Mouse (Mus musculus) MEL (cell line): Measurements from ENCODE around the gene Fxr2. TPM values are rescaled to one million over a fixed set of nuclear protein-coding genes. Genes with fewer than 3 reads are reported as not detected.
A peak's percentile ranks its signal among the peaks of the same experiment; 100 is the strongest.

Source experiments
- DNase-seq: peaks from one replicate; pipeline ENCODE4 v3.0.0; 2011; ENCODE audit warnings: low read depth, low spot score
- H3K27ac ChIP-seq: 2 replicates; pipeline ENCODE4 v1.5.1; 2012; ENCODE audit warnings: low read depth, mild to moderate bottlenecking, control low read depth, low read length, moderate library complexity; ENCODE audit not compliant: control insufficient read depth
- H3K27me3 ChIP-seq, 2 experiments: fragments of 150-350 bp in 1 of 2; sonication (generic) in 1 of 2; 2 replicates each; pipeline ENCODE4 v1.6.1; 2012; ENCODE audit warnings: low read length in 2 of 2, mild to moderate bottlenecking in 2 of 2, improper control_type of control experiment in 1 of 2, moderate library complexity in 1 of 2; ENCODE audit not compliant: insufficient read depth in 2 of 2, control insufficient read depth in 1 of 2
- H3K36me3 ChIP-seq, 2 experiments: 2 replicates each; pipeline ENCODE4 v1.6.1; 2012 to 2014; ENCODE audit warnings: low read length in 2 of 2, improper control_type of control experiment in 1 of 2, inconsistent platforms in 1 of 2, mild to moderate bottlenecking in 1 of 2; ENCODE audit not compliant: insufficient read depth in 2 of 2, control insufficient read depth in 1 of 2
- H3K4me1 ChIP-seq, 2 experiments: fragments of 150-350 bp in 1 of 2; sonication (generic) in 1 of 2; 2 replicates each; pipeline ENCODE4 v1.6.1; 2012; ENCODE audit warnings: low read length in 2 of 2, improper control_type of control experiment in 1 of 2, mild to moderate bottlenecking in 1 of 2; ENCODE audit not compliant: insufficient read depth in 2 of 2, control insufficient read depth in 1 of 2
- H3K4me3 ChIP-seq, 2 experiments: fragments of 150-350 bp in 1 of 2; sonication (generic) in 1 of 2; 2 replicates each; pipeline ENCODE4 v1.5.1; 2012; ENCODE audit warnings: low read depth in 2 of 2, low read length in 2 of 2, mild to moderate bottlenecking in 2 of 2, moderate library complexity in 2 of 2, control low read depth in 1 of 2, improper control_type of control experiment in 1 of 2; ENCODE audit not compliant: control insufficient read depth in 1 of 2, insufficient read depth in 1 of 2
- H3K79me2 ChIP-seq: 2 replicates; pipeline ENCODE4 v1.6.1; 2012; ENCODE audit warnings: mild to moderate bottlenecking, low read length, moderate library complexity; ENCODE audit not compliant: control insufficient read depth, poor library complexity, insufficient read depth
- H3K9ac ChIP-seq: 2 replicates; pipeline ENCODE4 v1.6.1; 2012; ENCODE audit warnings: low read depth, mild to moderate bottlenecking, control low read depth, low read length, moderate library complexity; ENCODE audit not compliant: control insufficient read depth, poor library complexity, severe bottlenecking
- H3K9me3 ChIP-seq: fragments of 150-350 bp; sonication (generic); replicated peaks from 2 replicates; pipeline ENCODE4 v1.6.1; 2012; ENCODE audit warnings: mild to moderate bottlenecking, low read length, improper control_type of control experiment, moderate library complexity; ENCODE audit not compliant: insufficient read depth
- BHLHE40 ChIP-seq: IDR thresholded peaks from 2 replicates; pipeline ENCODE4 v1.6.1; 2012; ENCODE audit warnings: low read depth, mild to moderate bottlenecking, inconsistent platforms, low read length, improper control_type of control experiment, borderline replicate concordance
- CHD1 ChIP-seq: IDR thresholded peaks from 2 replicates; pipeline ENCODE4 v1.6.1; 2012; ENCODE audit warnings: low read depth, mild to moderate bottlenecking, inconsistent platforms, low read length, improper control_type of control experiment
- CHD2 ChIP-seq: IDR thresholded peaks from 2 replicates; pipeline ENCODE4 v1.6.1; 2011; ENCODE audit warnings: low read length, improper control_type of control experiment
- CTCF ChIP-seq, 3 experiments: IDR thresholded peaks in 2 of 3; conservative IDR thresholded peaks in 1 of 3; 2 replicates each; pipeline ENCODE4 v1.5.1; 2011 to 2012; ENCODE audit warnings: low read length in 3 of 3, low read depth in 2 of 3, mild to moderate bottlenecking in 2 of 3, improper control_type of control experiment in 1 of 3, inconsistent platforms in 1 of 3, mixed read lengths in 1 of 3, moderate library complexity in 1 of 3; ENCODE audit not compliant: control insufficient read depth in 1 of 3, insufficient read depth in 1 of 3, poor library complexity in 1 of 3, severe bottlenecking in 1 of 3
- E2F4 ChIP-seq: IDR thresholded peaks from 2 replicates; pipeline ENCODE4 v1.6.1; 2011; ENCODE audit warnings: low read depth, low read length, improper control_type of control experiment, borderline replicate concordance
- ELF1 ChIP-seq: IDR thresholded peaks from 2 replicates; pipeline ENCODE4 v1.6.1; 2014; ENCODE audit warnings: low read depth, mild to moderate bottlenecking, inconsistent platforms, low read length, improper control_type of control experiment, moderate library complexity
- ETS1 ChIP-seq: IDR thresholded peaks from 2 replicates; pipeline ENCODE4 v1.6.1; 2012; ENCODE audit warnings: low read depth, mild to moderate bottlenecking, inconsistent platforms, low read length, improper control_type of control experiment, moderate library complexity
- GABPA ChIP-seq: IDR thresholded peaks from 2 replicates; pipeline ENCODE4 v1.6.1; 2012; ENCODE audit warnings: low read depth, mild to moderate bottlenecking, inconsistent platforms, low read length, improper control_type of control experiment, moderate library complexity
- GATA1 ChIP-seq: IDR thresholded peaks from 2 replicates; pipeline ENCODE4 v1.6.1; 2011; ENCODE audit warnings: low read depth, low read length, improper control_type of control experiment
- HCFC1 ChIP-seq: IDR thresholded peaks from 2 replicates; pipeline ENCODE4 v1.6.1; 2012; ENCODE audit warnings: low read depth, mild to moderate bottlenecking, inconsistent platforms, low read length, improper control_type of control experiment, moderate library complexity
- JUND ChIP-seq: IDR thresholded peaks from 2 replicates; pipeline ENCODE4 v1.6.1; 2011; ENCODE audit warnings: low read depth, mild to moderate bottlenecking, improper control_type of control experiment, low read length
- KAT2A ChIP-seq: conservative IDR thresholded peaks from 2 replicates; pipeline ENCODE4 v1.6.1; 2012; ENCODE audit warnings: low read depth, low read length, improper control_type of control experiment, inconsistent platforms
- MAFK ChIP-seq: IDR thresholded peaks from 2 replicates; pipeline ENCODE4 v1.6.1; 2011; ENCODE audit warnings: low read depth, mild to moderate bottlenecking, low read length, improper control_type of control experiment, borderline replicate concordance
- MAX ChIP-seq: IDR thresholded peaks from 2 replicates; pipeline ENCODE4 v1.6.1; 2011; ENCODE audit warnings: low read length, improper control_type of control experiment
- MEF2A ChIP-seq: IDR thresholded peaks from 2 replicates; pipeline ENCODE4 v1.6.1; 2014; ENCODE audit warnings: low read depth, mild to moderate bottlenecking, inconsistent platforms, low read length, improper control_type of control experiment; ENCODE audit not compliant: poor library complexity, insufficient replicate concordance, severe bottlenecking; ENCODE audit errors: extremely low read depth
- MXI1 ChIP-seq: IDR thresholded peaks from 2 replicates; pipeline ENCODE4 v1.6.1; 2011; ENCODE audit warnings: mild to moderate bottlenecking, low read depth, low read length, improper control_type of control experiment
- MYB ChIP-seq: IDR thresholded peaks from 2 replicates; pipeline ENCODE4 v1.6.1; 2011; ENCODE audit warnings: mild to moderate bottlenecking, low read depth, low read length, improper control_type of control experiment
- MYC ChIP-seq: IDR thresholded peaks from 2 replicates; pipeline ENCODE4 v1.6.1; 2011; ENCODE audit warnings: low read depth, mild to moderate bottlenecking, low read length, improper control_type of control experiment, moderate library complexity
- NELFE ChIP-seq: IDR thresholded peaks from 2 replicates; pipeline ENCODE4 v1.6.1; 2011; ENCODE audit warnings: low read depth, low read length, improper control_type of control experiment
- POLR2A ChIP-seq, 2 experiments: IDR thresholded peaks; 2 replicates each; pipeline ENCODE4 v1.6.1; 2011 to 2012; ENCODE audit warnings: low read length in 2 of 2, mild to moderate bottlenecking in 2 of 2, control low read depth in 1 of 2, improper control_type of control experiment in 1 of 2, low read depth in 1 of 2, moderate library complexity in 1 of 2; ENCODE audit not compliant: control insufficient read depth in 1 of 2, insufficient read depth in 1 of 2, poor library complexity in 1 of 2
- POLR2AphosphoS2 ChIP-seq: IDR thresholded peaks from 2 replicates; pipeline ENCODE4 v1.6.1; 2011; ENCODE audit warnings: low read length, improper control_type of control experiment
- POLR2AphosphoS5 ChIP-seq: IDR thresholded peaks from 2 replicates; pipeline ENCODE4 v1.6.1; 2012; ENCODE audit warnings: low read depth, borderline replicate concordance, mild to moderate bottlenecking, inconsistent platforms, low read length, moderate library complexity, mixed read lengths
- RAD21 ChIP-seq: IDR thresholded peaks from 2 replicates; pipeline ENCODE4 v1.6.1; 2011; ENCODE audit warnings: mild to moderate bottlenecking, low read depth, low read length, improper control_type of control experiment
- RCOR1 ChIP-seq: IDR thresholded peaks from 2 replicates; pipeline ENCODE4 v1.6.1; 2012; ENCODE audit warnings: low read depth, mild to moderate bottlenecking, inconsistent platforms, low read length, improper control_type of control experiment
- SIN3A ChIP-seq: IDR thresholded peaks from 2 replicates; pipeline ENCODE4 v1.6.1; 2012; ENCODE audit warnings: low read length, improper control_type of control experiment, inconsistent platforms
- SMC3 ChIP-seq: IDR thresholded peaks from 2 replicates; pipeline ENCODE4 v1.6.1; 2011; ENCODE audit warnings: low read depth, low read length, improper control_type of control experiment
- TBP ChIP-seq: IDR thresholded peaks from 2 replicates; pipeline ENCODE4 v1.8.0; 2011; ENCODE audit warnings: low read depth, low read length, improper control_type of control experiment
- TCF12 ChIP-seq: IDR thresholded peaks from 2 replicates; pipeline ENCODE4 v1.6.1; 2014; ENCODE audit warnings: low read depth, mild to moderate bottlenecking, inconsistent platforms, low read length, improper control_type of control experiment, moderate library complexity
- UBTF ChIP-seq: IDR thresholded peaks from 2 replicates; pipeline ENCODE4 v1.6.1; 2012; ENCODE audit warnings: low read depth, mild to moderate bottlenecking, inconsistent platforms, low read length, improper control_type of control experiment, moderate library complexity, borderline replicate concordance; ENCODE audit not compliant: insufficient read depth
- USF1 ChIP-seq: IDR thresholded peaks from 2 replicates; pipeline ENCODE4 v1.6.1; 2014; ENCODE audit warnings: low read depth, mild to moderate bottlenecking, inconsistent platforms, low read length, improper control_type of control experiment, moderate library complexity
- USF2 ChIP-seq, 2 experiments: IDR thresholded peaks; 2 replicates each; pipeline ENCODE4 v1.6.1; 2011 to 2012; ENCODE audit warnings: improper control_type of control experiment in 2 of 2, low read length in 2 of 2, borderline replicate concordance in 1 of 2, inconsistent platforms in 1 of 2, low read depth in 1 of 2, mild to moderate bottlenecking in 1 of 2; ENCODE audit not compliant: insufficient read depth in 1 of 2
- ZC3H11A ChIP-seq: IDR thresholded peaks from 2 replicates; pipeline ENCODE4 v1.6.1; 2012; ENCODE audit warnings: low read depth, mild to moderate bottlenecking, inconsistent platforms, low read length, improper control_type of control experiment
- ZKSCAN1 ChIP-seq: IDR thresholded peaks from 2 replicates; pipeline ENCODE4 v1.6.1; 2012; ENCODE audit warnings: low read depth, mild to moderate bottlenecking, inconsistent platforms, low read length, improper control_type of control experiment, moderate library complexity
- ZMIZ1 ChIP-seq: IDR thresholded peaks from 2 replicates; pipeline ENCODE4 v1.6.1; 2012; ENCODE audit warnings: low read depth, mild to moderate bottlenecking, inconsistent platforms, low read length, improper control_type of control experiment, moderate library complexity
- ZNF384 ChIP-seq: IDR thresholded peaks from 2 replicates; pipeline ENCODE4 v1.6.1; 2012; ENCODE audit warnings: low read depth, mild to moderate bottlenecking, inconsistent platforms, low read length, improper control_type of control experiment
- polyA plus RNA-seq, 2 experiments: library from polyadenylated mRNA; stranded (reverse) in 1 of 2; unstranded in 1 of 2; fragments of >175 nt in 1 of 2; fragments of >200 nt in 1 of 2; gene quantifications; 2 replicates each; pipeline versions ENCODE4 v1.2.1 to v1.2.4; 2012; ENCODE audit warnings: low replicate concordance in 2 of 2, low read depth in 1 of 2; ENCODE audit not compliant: insufficient read length in 2 of 2, insufficient read depth in 1 of 2, missing spikeins in 1 of 2
- total RNA-seq: library from RNA; depleted of rRNA; stranded (reverse); fragments of 300-350 nt; gene quantifications from 2 replicates; pipeline ENCODE4 v1.2.3, GENCODE M21; 2012

Fxr2 gene
- total and polyA plus RNA-seq, 3 experiments: 95.1 to 97.6 TPM; not detected in 1

DNA sequence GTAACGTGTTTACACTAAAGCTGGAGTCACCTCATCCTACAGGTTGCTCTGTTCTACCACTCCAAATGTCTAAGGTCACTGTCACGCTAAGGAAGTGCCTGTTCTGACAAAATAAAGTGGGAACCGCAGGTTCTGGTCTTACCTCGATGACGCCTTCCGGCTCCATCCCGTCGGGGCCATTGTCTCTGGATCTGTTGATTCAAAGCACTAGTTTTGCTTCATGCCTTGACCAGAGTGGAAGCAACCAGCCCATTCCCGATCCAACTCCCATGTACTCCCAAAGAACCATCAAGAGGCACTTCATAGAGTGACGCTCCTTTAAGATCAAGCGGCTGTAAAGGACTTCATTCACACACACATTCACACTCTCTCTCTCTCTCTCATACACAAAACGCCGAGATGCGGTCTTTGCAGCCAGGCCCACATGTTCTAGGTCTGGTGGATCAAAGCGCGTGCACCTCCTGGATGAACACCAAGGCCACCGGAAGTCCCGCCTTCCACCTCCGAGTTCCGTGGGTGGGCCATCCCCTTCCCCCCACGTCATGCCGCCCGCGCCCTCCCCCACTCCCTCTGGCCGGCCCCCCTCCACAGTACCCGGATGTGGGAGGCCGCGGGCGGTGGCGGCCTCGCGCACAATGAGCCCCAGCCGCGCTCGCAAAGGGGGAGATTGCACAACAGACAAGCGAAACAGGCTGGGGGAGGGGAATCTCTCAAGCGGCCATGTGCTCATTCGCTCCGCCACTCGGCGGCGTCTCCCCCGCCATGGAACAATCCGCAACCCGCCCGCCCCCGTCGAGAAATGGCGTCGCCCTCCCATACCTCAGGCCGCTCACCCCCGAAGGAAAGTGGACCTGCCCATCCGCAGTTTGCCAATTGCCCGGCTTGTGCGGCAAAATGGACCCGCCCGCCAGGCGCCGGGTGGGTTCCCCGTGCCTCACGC lies 38.3 kb downstream of the Fxr2 start:
- H3K4me3 ChIP-seq: peak overlapping the region; percentile 61 to 98
- peaks cover 36% of the 10 kb centered on the region for H3K79me2 ChIP-seq
- no peaks in the 10 kb centered on the region for H3K27me3 ChIP-seq
- peaks cover 13 to 26% of the 10 kb centered on the region in 2 experiments for H3K36me3 ChIP-seq
- no peaks in the 10 kb centered on the region for H3K9me3 ChIP-seq
- H3K4me1 ChIP-seq: peaks cover 0 to 15% of the 10 kb centered on the region in 2 experiments; a peak in 1 of 4 replicates
- H3K9ac ChIP-seq: peak overlapping the region; percentile 100
- H3K27ac ChIP-seq: peak overlapping the region; percentile 96
- peak; percentile 96 for DNase-seq
- peak; percentile 95 for TF ChIP-seq MYC
- no peak for TF ChIP-seq CTCF (IDR thresholded peaks at IDR 0.05 in 2 of 3, conservative IDR thresholded peaks at IDR 0.05 in 1 of 3; ENCODE audit: control insufficient read depth in 1 of 3, insufficient read depth in 1 of 3, low read depth in 2 of 3, low read length in 3 of 3, poor library complexity in 1 of 3, severe bottlenecking in 1 of 3)
- peak; percentile 68 for TF ChIP-seq NELFE
- TF ChIP-seq JUND: no peak
- TF ChIP-seq MAX: peak; percentile 94
- TF ChIP-seq CHD1: 0 out of 2 replicates have a peak, but pooled peaks have one; percentile 28
- TF ChIP-seq HCFC1: peak; percentile 88
- TF ChIP-seq ZNF384: no peak
- peak; percentile 70 for TF ChIP-seq CHD2
- 0 out of 2 replicates have a peak, but pooled peaks have one; percentile 31 for TF ChIP-seq UBTF
- TF ChIP-seq POLR2AphosphoS5: no peak
- no peak for TF ChIP-seq MYB
- TF ChIP-seq GABPA: no peak
- TF ChIP-seq SIN3A: peak; percentile 92
- TF ChIP-seq ZKSCAN1: no peak
- TF ChIP-seq ELF1: peak; percentile 92
- TF ChIP-seq BHLHE40: peak; percentile 79
- TF ChIP-seq POLR2A (IDR thresholded peaks at IDR 0.05; ENCODE audit: control insufficient read depth in 1 of 2, insufficient read depth in 1 of 2, low read depth in 1 of 2, low read length in 2 of 2, poor library complexity in 1 of 2): peak; percentile 52 to 64; a peak in 3 of 4 replicates
- no peak for TF ChIP-seq MEF2A
- TF ChIP-seq RCOR1: 0 out of 2 replicates have a peak, but pooled peaks have one; percentile 61
- TF ChIP-seq GATA1: no peak
- TF ChIP-seq ZC3H11A: no peak
- TF ChIP-seq ETS1: peak; percentile 58
- TF ChIP-seq RAD21: no peak
- TF ChIP-seq POLR2AphosphoS2: peak; percentile 96
- TF ChIP-seq USF2 (IDR thresholded peaks at IDR 0.05; ENCODE audit: borderline replicate concordance in 1 of 2, insufficient read depth in 1 of 2, low read depth in 1 of 2, low read length in 2 of 2): no peak
- TF ChIP-seq KAT2A: peak; percentile 68; the same call in 1 of the 2 replicates
- TF ChIP-seq TBP: peak; percentile 73; the same call in 1 of the 2 replicates
- peak; percentile 89; the same call in 1 of the 2 replicates for TF ChIP-seq ZMIZ1
- TF ChIP-seq MAFK: no peak
- no peak for TF ChIP-seq E2F4
- peak; percentile 98 for TF ChIP-seq MXI1
- peak; percentile 28 for TF ChIP-seq SMC3
- peak; percentile 66 for TF ChIP-seq USF1
- TF ChIP-seq TCF12: peak; percentile 69; the same call in 1 of the 2 replicates
